Mouse (Mus musculus) cortical plate, adult 2 months (tissue): ENCODE measurements around the gene Frs2.

ENCODE experiments used
- CTCF ChIP-seq: fragments of 200-500 bp; IDR thresholded peaks from 2 replicates; pipeline ENCODE4 v1.5.1; 2011; ENCODE audit warnings: mild to moderate bottlenecking, control low read depth, low read length; ENCODE audit not compliant: insufficient read depth; ENCODE audit errors: extremely low read depth
- POLR2A ChIP-seq: fragments of 200-500 bp; IDR thresholded peaks from 2 replicates; pipeline ENCODE4 v1.6.1; 2011; ENCODE audit warnings: mild to moderate bottlenecking, low read length, control low read depth; ENCODE audit not compliant: insufficient read depth; ENCODE audit errors: extremely low read depth

GRCm38 (mm10) chr10:117151241-117151640 is 2.9 kb upstream of the Frs2 start:
- TF ChIP-seq CTCF (no peak), POLR2A (no peak)
